Mouse (Mus musculus) embryonic stem cell, embryonic (primary cell): ENCODE measurements around the gene Atp4a.

ENCODE experiments used
- CTCF ChIA-PET, 4 experiments: fragments of 300-600 bp in 2 of 4; fragments of 350-600 bp in 2 of 4; sonication (Branson Sonifier 250); formaldehyde crosslinking; loops; one replicate each; lab custom pipeline; 2022; ENCODE audit warnings: inconsistent platforms in 2 of 4; lab: Charles Lee
- POLR2A ChIA-PET, 4 experiments: fragments of 300-600 bp in 2 of 4; fragments of 350-600 bp in 2 of 4; sonication (Branson Sonifier 250); formaldehyde crosslinking; loops; one replicate each; lab custom pipeline; 2022; ENCODE audit warnings: antibody characterized with exemption in 4 of 4, inconsistent platforms in 1 of 4; lab: Charles Lee

Gene Atp4a

GRCm38 (mm10) chr7:30711942-30712341 is at the start of gene Atp4a:
Atp4a (plus strand) TSS chr7:30712209.
- ChIA-PET POLR2A (interaction anchor here in 2 of 4 experiments (0.6 to 1.5 kb wide), 4 partner anchors 18 to 110 kb away, joined by 3 to 4 read pairs (median 3); partner anchors contain the start of genes Haus5 (in 1 of the 2) and Tmem147 (in 1 of the 2)), CTCF (interaction anchor here in 2 of 4 experiments (0.5 to 0.7 kb wide), 3 partner anchors 42 to 98 kb away, joined by 3 to 5 read pairs (median 4); no protein-coding TSS in a partner anchor)

GRCm38 (mm10) chr7:30664529-30665200 is 47.3 kb upstream of the Atp4a start, which contains the start of gene Haus5:
Haus5 (minus strand) TSS chr7:30664994.
- CTCF ChIA-PET = interaction anchor here in 3 of 4 experiments (0.5 to 1.8 kb wide), 17 partner anchors 11 to 413 kb away, joined by 3 to 7 read pairs (median 3); partner anchors contain the start of genes Ffar1 (in 1 of the 3) and Upk1a (in 1 of the 3)
- POLR2A ChIA-PET = interaction anchor here (0.5 to 3.2 kb wide), 39 partner anchors 8 to 717 kb away, joined by 3 to 17 read pairs (median 4); partner anchors contain the start of genes Cox6b1 (in 2 of the 4), Kmt2b (in 2 of the 4), Atp4a (in 1 of the 4) and Etv2 (in 1 of the 4)

GRCm38 (mm10) chr7:30665321-30665720 is 46.7 kb upstream of the Atp4a start:
- POLR2A ChIA-PET = interaction anchor here in 3 of 4 experiments (0.5 to 3.2 kb wide), 32 partner anchors 9 to 717 kb away, joined by 3 to 17 read pairs (median 4); partner anchors contain the start of genes Cox6b1 (in 2 of the 3), Kmt2b (in 2 of the 3), Atp4a (in 1 of the 3) and Etv2 (in 1 of the 3)
- CTCF ChIA-PET = interaction anchor here in 3 of 4 experiments (0.5 to 1.8 kb wide), 15 partner anchors 22 to 413 kb away, joined by 3 to 6 read pairs (median 3); partner anchors contain the start of gene Ffar1 (in 1 of the 3)

- CTCF ChIA-PET = interaction anchor here (0.5 to 1.5 kb wide), 46 partner anchors 10 to 1473 kb away, joined by 3 to 17 read pairs (median 4); partner anchors contain the start of genes Atp4a (in 1 of the 4), Cox6b1 (in 1 of the 4), Fam187b (in 1 of the 4) and Sdhaf1 (in 1 of the 4)
- POLR2A ChIA-PET = interaction anchor here in 3 of 4 experiments (0.7 to 1.4 kb wide), 7 partner anchors 20 to 382 kb away, joined by 3 to 6 read pairs (median 4); partner anchors contain the start of genes Cox6b1 (in 1 of the 3), Fxyd7 (in 1 of the 3) and Tmem147 (in 1 of the 3)
Measured at GRCm38 (mm10) chr7:30669229-30669628, 42.8 kb upstream of the Atp4a start.

GRCm38 (mm10) chr7:30671480-30671879 is 40.5 kb upstream of the Atp4a start, which contains the start of gene Pmis2:
Pmis2 (minus strand) TSS chr7:30671605.
- CTCF ChIA-PET = interaction anchor here in 3 of 4 experiments (0.9 to 2.2 kb wide), 11 partner anchors 10 to 423 kb away, joined by 3 to 5 read pairs (median 3); no protein-coding TSS in a partner anchor
- POLR2A ChIA-PET = interaction anchor here in 2 of 4 experiments (0.8 to 1.6 kb wide), 3 partner anchors 46 to 283 kb away, joined by 3 read pairs; no protein-coding TSS in a partner anchor

- ChIA-PET CTCF (no interaction called here), POLR2A (no interaction called here)
Measured at GRCm38 (mm10) chr7:30678263-30678975, 33.6 kb upstream of the Atp4a start.

- ChIA-PET CTCF (interaction anchor here (0.5 to 1.5 kb wide), 10 partner anchors 11 to 448 kb away, joined by 3 to 11 read pairs (median 4); partner anchors contain the start of genes Pmis2 (in 2 of the 4) and Cox6b1 (in 1 of the 4)), POLR2A (interaction anchor here in 1 of 4 experiments (0.6 kb wide), 2 partner anchors 741 to 1163 kb away, joined by 3 read pairs; no protein-coding TSS in a partner anchor)
Measured at GRCm38 (mm10) chr7:30681897-30682296, 30.1 kb upstream of the Atp4a start.

- CTCF ChIA-PET = interaction anchor here in 1 of 4 experiments (0.6 kb wide), 2 partner anchors 70 to 254 kb away, joined by 3 read pairs; no protein-coding TSS in a partner anchor
- POLR2A ChIA-PET = interaction anchor here in 2 of 4 experiments (0.6 to 1.1 kb wide), 2 partner anchors 15 to 120 kb away, joined by 3 read pairs; partner anchors contain the start of gene 2200002J24Rik (in 1 of the 2)
Measured at GRCm38 (mm10) chr7:30683425-30683824, 28.6 kb upstream of the Atp4a start.

GRCm38 (mm10) chr7:30688325-30688724 is 23.7 kb upstream of the Atp4a start:
- POLR2A ChIA-PET = interaction anchor here in 3 of 4 experiments (0.7 to 1.9 kb wide), 3 partner anchors 9 to 11 kb away, joined by 3 to 16 read pairs (median 8); partner anchors contain the start of gene 2200002J24Rik (in 2 of the 3)

GRCm38 (mm10) chr7:30698101-30698500 is 13.9 kb upstream of the Atp4a start:
- ChIA-PET POLR2A (interaction anchor here in 3 of 4 experiments (0.7 to 2.7 kb wide), 6 partner anchors 10 to 254 kb away, joined by 3 to 16 read pairs (median 4); partner anchors contain the start of gene Tmem147 (in 1 of the 3)), CTCF (interaction anchor here in 2 of 4 experiments (0.7 to 1.1 kb wide), 5 partner anchors 10 to 207 kb away, joined by 3 to 7 read pairs (median 5); no protein-coding TSS in a partner anchor)

More at GRCm38 (mm10) chr7:30688325-30688724, 23.7 kb upstream of the Atp4a start:
- CTCF ChIA-PET = interaction anchor here in 3 of 4 experiments (0.5 to 1.3 kb wide), 5 partner anchors 10 to 70 kb away, joined by 3 to 8 read pairs (median 3); partner anchors contain the start of gene 2200002J24Rik (in 1 of the 3)

- ChIA-PET POLR2A (interaction anchor here in 3 of 4 experiments (0.5 to 2.7 kb wide), 6 partner anchors 10 to 364 kb away, joined by 3 to 16 read pairs (median 4); partner anchors contain the start of gene Tmem147 (in 1 of the 3)), CTCF (interaction anchor here in 2 of 4 experiments (0.7 to 1.1 kb wide), 5 partner anchors 10 to 207 kb away, joined by 3 to 7 read pairs (median 5); no protein-coding TSS in a partner anchor)
Measured at GRCm38 (mm10) chr7:30698589-30698988, 13.4 kb upstream of the Atp4a start, which contains the start of gene 2200002J24Rik. 2200002J24Rik (plus strand) TSS chr7:30698926.

- ChIA-PET CTCF (no interaction called here), POLR2A (interaction anchor here in 1 of 4 experiments (1.1 to 1.5 kb wide), 2 partner anchors 21 to 182 kb away, joined by 3 to 4 read pairs; no protein-coding TSS in a partner anchor)
Measured at GRCm38 (mm10) chr7:30706214-30706882, 5.7 kb upstream of the Atp4a start.

- POLR2A ChIA-PET = interaction anchor here in 1 of 4 experiments (1.1 kb wide), 1 partner anchor 181 kb away, joined by 3 read pairs; no protein-coding TSS in a partner anchor
- CTCF ChIA-PET = interaction anchor here in 1 of 4 experiments (1.3 kb wide), 1 partner anchor 266 kb away, joined by 3 read pairs; the partner anchor contains the start of genes Fam187b and Lsr
Measured at GRCm38 (mm10) chr7:30707441-30707840, 4.6 kb upstream of the Atp4a start.

- ChIA-PET CTCF (interaction anchor here (0.6 to 1.5 kb wide), 20 partner anchors 8 to 381 kb away, joined by 3 to 8 read pairs (median 4); partner anchors contain the start of genes Haus5 (in 1 of the 4) and Tmem147 (in 1 of the 4)), POLR2A (interaction anchor here in 3 of 4 experiments (0.5 to 3.5 kb wide), 29 partner anchors 10 to 437 kb away, joined by 3 to 18 read pairs (median 3); partner anchors contain the start of genes Cox6b1 (in 2 of the 3), Tmem147 (in 2 of the 3), Aplp1 (in 1 of the 3) and Haus5 (in 1 of the 3))
Measured at GRCm38 (mm10) chr7:30717006-30717715, 5.2 kb downstream of the Atp4a start.

GRCm38 (mm10) chr7:30717716-30718046 is 5.7 kb downstream of the Atp4a start:
- POLR2A ChIA-PET = interaction anchor here (0.5 to 3.5 kb wide), 31 partner anchors 9 to 437 kb away, joined by 3 to 18 read pairs (median 3); partner anchors contain the start of genes Cox6b1 (in 2 of the 4), Tmem147 (in 2 of the 4), Aplp1 (in 1 of the 4) and Haus5 (in 1 of the 4)
- CTCF ChIA-PET = interaction anchor here (0.6 to 1.5 kb wide), 23 partner anchors 9 to 380 kb away, joined by 3 to 8 read pairs (median 3); partner anchors contain the start of genes Tmem147 (in 2 of the 4) and Haus5 (in 1 of the 4)
